Mouse (Mus musculus): ENCODE measurements around the gene Gm3336.

- TF ChIP-seq CTCF (IDR thresholded peaks at IDR 0.05; ENCODE audit: extremely low read depth, insufficient read depth, insufficient read length, insufficient replicate concordance): no peak
- TF ChIP-seq POLR2A (IDR thresholded peaks at IDR 0.05; ENCODE audit: low read depth, low read length): no peak
Measured at GRCm38 (mm10) chr8:70758616-70759561, 40.5 kb downstream of the Gm3336 start.
